Mouse (Mus musculus) kidney, embryonic 15.5 days (tissue): ENCODE measurements at regions not wholly inside any gene's neighbourhood (a gene's known extent, or its start where the extent isn't known, plus 50 kb on each side); places are given as distances from the start of the nearest gene placed in this dataset.
"Not testable (repeated sequence)": the region's sequence is repeated elsewhere in the genome, so short reads cannot be mapped to it uniquely, and the experiment has no call there.

Experiments used
- ATAC-seq: fragments of 200-750 bp; cut with Nextera tagmentation; replicated peaks from 2 replicates; pipeline ENCODE4 v1.8.0; 2017; ENCODE audit warnings: moderate TSS enrichment; ENCODE audit not compliant: low FRiP score
- H3K27ac ChIP-seq: fragments of 300-500 bp; sonication (generic); 2 replicates; pipeline ENCODE4 v1.5.1; 2015; ENCODE audit warnings: mild to moderate bottlenecking, inconsistent platforms
- H3K27me3 ChIP-seq: fragments of 300-500 bp; sonication (generic); 2 replicates; pipeline ENCODE4 v1.6.1; 2015; ENCODE audit warnings: inconsistent platforms
- H3K36me3 ChIP-seq: fragments of 300-500 bp; sonication (generic); 2 replicates; pipeline ENCODE4 v1.6.1; 2015; ENCODE audit warnings: inconsistent platforms
- H3K4me1 ChIP-seq: fragments of 300-500 bp; sonication (generic); 2 replicates; pipeline ENCODE4 v1.6.1; 2015; ENCODE audit warnings: inconsistent platforms
- H3K4me2 ChIP-seq: fragments of 300-500 bp; sonication (generic); 2 replicates; pipeline ENCODE4 v1.6.1; 2015; ENCODE audit warnings: moderate library complexity, mild to moderate bottlenecking, inconsistent platforms
- H3K4me3 ChIP-seq: fragments of 300-500 bp; sonication (generic); replicated peaks from 2 replicates; pipeline ENCODE4 v1.5.1; 2015; ENCODE audit warnings: mild to moderate bottlenecking, inconsistent platforms
- H3K9ac ChIP-seq: fragments of 300-500 bp; sonication (generic); 2 replicates; pipeline ENCODE4 v1.6.1; 2015; ENCODE audit warnings: mild to moderate bottlenecking, inconsistent platforms
- H3K9me3 ChIP-seq: fragments of 300-500 bp; sonication (generic); replicated peaks from 2 replicates; pipeline ENCODE4 v1.6.1; 2016; ENCODE audit warnings: inconsistent platforms
- WGBS: fragments of 180-500 bp; shearing (Covaris S2); methylation state at CpG from one replicate; pipeline ENCODE4 v1.1.7; 2015; ENCODE audit warnings: mixed read lengths; 5-methylcytosine and 5-hydroxymethylcytosine counted together

DNA sequence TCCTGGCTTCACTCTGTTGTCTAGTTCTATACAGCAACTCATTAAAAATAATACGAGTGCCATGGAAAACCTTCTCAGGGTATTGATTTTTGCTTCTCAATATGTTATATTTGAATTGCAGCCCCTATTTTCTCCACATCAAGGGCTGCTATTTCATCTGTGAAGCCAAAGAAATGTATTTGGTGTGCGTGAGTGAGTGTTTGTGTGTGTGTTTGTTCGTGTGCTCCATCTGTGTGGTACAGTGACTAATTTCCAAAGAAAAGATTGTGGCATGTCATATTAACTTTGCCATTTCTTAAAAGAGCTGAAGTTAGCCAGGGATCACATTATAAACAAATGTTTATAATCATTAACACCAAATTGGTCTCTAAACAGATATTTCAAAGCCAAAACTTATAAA is 493.1 kb downstream of the Hace1 start:
- no peaks in the 10 kb centered on the region for H3K4me1 ChIP-seq
- no peak overlapping the region for H3K4me2 ChIP-seq
- H3K27ac ChIP-seq, result no peak overlapping the region
- H3K27me3 ChIP-seq, result no peaks in the 10 kb centered on the region
- H3K9ac ChIP-seq, result no peak overlapping the region
- WGBS, result 91% methylated on average over 3 of the region's 3 CpGs
- no peaks in the 10 kb centered on the region for H3K9me3 ChIP-seq
- H3K4me3 ChIP-seq, result no peak overlapping the region
- no peak for ATAC-seq
- H3K36me3 ChIP-seq, result no peaks in the 10 kb centered on the region

DNA sequence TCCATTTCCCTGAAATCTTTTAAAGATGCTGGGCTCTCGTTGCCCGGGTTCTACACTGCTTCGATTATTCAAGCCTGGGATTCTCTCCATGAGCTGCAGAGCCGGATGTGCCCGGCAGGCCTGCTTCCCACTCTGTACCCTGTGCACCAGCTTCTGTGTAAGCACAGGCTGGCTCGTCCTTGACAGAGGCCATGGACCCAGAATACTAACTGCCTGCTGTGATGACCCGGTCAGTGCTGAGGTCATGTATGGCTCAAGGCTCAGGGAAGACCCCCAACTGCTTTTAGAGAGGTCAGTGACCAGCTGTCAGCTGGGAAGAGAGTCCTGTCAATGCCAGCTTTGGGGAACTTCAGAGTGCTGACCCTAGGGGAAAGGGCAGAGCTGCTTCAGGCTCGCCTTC is 493.6 kb downstream of the Hace1 start:
- ATAC-seq, result no peak
- Histone ChIP-seq H3K9me3 (no peaks in the 10 kb centered on the region), H3K4me3 (no peak overlapping the region), H3K4me2 (no peak overlapping the region), H3K4me1 (no peaks in the 10 kb centered on the region), H3K27me3 (no peaks in the 10 kb centered on the region), H3K9ac (no peak overlapping the region), H3K27ac (no peak overlapping the region), H3K36me3 (no peaks in the 10 kb centered on the region)
- 60% methylated on average over 8 of the region's 8 CpGs for WGBS

DNA sequence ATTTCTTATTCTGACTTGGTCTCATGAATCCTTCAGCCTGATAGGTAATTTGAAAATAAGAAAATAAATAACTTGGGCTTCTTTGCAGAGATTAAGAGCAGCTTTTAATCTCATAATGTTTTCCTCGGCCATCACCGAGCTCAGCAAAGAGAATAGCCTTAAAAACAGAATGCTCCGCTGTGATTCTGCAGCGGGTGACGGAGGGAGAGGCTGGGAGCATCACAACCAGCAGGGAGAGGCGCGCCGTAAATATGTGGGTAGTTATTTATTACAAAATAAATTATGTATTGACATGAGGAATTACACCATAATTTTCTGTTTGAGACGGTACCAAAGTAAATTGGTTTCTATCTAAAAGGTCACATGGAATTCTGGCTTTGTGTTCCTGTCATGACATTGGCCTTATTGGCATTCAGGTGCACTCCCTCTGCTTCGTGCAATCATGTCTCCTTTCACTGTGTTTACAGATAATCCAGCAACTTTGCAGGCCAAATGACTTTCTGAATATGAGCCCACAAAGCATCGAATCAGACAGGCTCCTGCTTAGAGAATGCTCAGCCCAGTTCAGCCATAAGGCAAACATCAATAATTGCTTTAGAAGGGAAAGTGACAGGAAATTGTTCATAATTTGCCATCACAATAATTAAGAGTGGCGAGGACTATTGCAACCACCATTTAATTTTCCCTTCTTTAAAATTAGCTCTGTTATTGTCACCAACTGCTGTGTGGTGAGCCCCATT is 494.4 kb downstream of the Hace1 start:
- H3K4me3 ChIP-seq, result no peak overlapping the region

DNA sequence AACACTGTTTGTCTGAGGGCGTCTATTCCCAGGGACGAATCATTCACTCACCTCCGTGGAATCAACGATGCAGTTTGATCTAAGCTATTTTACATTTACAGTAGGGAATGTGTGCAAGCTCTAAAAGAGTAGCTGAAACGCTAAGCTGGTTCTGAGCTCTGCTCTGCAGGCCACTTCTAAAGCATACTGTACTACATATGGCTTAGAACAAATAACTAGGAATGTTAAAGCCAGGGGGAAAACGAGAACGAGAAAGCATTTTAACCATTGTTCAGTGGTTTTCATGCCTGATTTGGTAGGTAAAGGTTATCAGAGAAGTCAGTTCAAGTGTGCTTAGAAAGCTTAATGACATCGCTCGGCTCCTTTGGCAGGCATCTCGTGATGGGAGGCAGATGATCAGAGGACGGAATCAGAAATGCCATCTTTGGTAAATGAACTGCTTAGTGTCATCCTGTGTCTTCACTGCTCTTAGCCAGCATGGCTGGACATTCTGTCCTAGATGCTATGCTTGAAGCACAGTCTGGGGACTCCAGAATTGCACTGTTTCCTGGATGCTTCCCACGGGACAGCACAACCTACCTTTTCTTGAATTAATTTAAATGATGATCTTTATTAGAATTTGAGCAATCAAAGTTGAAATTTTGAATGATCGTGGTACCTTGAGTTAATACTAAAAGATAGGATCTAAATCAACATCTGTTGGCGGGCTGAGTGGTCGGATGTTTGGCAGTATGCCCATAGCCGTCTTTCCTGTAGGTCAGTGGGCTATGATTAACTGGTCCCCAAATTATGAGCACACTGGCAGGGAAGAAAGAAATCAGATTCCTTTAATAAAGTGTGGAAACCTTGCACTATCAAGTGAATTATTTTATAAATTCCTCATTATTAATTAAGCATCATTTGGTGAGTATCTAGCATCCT is 495.2 kb downstream of the Hace1 start:
- H3K4me2 ChIP-seq, result no peak overlapping the region
- WGBS, result 67% methylated on average over 16 of the region's 16 CpGs
- no peak for ATAC-seq

More for the DNA sequence above, 494.4 kb downstream of the Hace1 start:
- Histone ChIP-seq H3K27me3 (no peaks in the 10 kb centered on the region), H3K4me2 (no peak overlapping the region), H3K9me3 (no peaks in the 10 kb centered on the region), H3K36me3 (no peaks in the 10 kb centered on the region), H3K27ac (no peak overlapping the region), H3K9ac (no peak overlapping the region), H3K4me1 (no peaks in the 10 kb centered on the region)
- WGBS, result 83% methylated on average over 12 of the region's 12 CpGs
- ATAC-seq, result no peak

DNA sequence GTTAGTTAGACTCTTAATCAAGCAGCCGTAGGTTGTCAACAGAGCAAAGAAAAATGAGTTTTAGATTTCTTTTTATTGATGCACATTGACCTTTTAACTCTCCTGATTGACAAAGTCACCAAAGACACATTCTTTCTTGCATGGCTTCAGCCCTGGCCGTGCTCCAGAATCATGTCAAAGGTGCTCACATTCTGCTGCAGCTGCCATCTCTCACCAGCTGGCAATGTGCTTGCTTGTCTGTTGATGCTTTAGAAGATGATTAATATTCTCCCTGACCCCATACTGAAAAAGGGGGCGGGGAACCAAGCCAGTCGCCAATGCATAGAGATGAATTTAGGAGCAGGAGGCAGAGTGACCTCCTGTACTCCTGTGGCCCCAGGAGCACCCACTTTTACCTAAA is 510.1 kb downstream of the Hace1 start:
- ATAC-seq, result no peak

More for the DNA sequence above, 495.2 kb downstream of the Hace1 start:
- no peak overlapping the region for H3K27ac ChIP-seq
- no peaks in the 10 kb centered on the region for H3K4me1 ChIP-seq
- no peak overlapping the region for H3K9ac ChIP-seq
- H3K27me3 ChIP-seq, result no peaks in the 10 kb centered on the region
- no peaks in the 10 kb centered on the region for H3K9me3 ChIP-seq
- H3K36me3 ChIP-seq, result no peaks in the 10 kb centered on the region
- H3K4me3 ChIP-seq, result no peak overlapping the region

DNA sequence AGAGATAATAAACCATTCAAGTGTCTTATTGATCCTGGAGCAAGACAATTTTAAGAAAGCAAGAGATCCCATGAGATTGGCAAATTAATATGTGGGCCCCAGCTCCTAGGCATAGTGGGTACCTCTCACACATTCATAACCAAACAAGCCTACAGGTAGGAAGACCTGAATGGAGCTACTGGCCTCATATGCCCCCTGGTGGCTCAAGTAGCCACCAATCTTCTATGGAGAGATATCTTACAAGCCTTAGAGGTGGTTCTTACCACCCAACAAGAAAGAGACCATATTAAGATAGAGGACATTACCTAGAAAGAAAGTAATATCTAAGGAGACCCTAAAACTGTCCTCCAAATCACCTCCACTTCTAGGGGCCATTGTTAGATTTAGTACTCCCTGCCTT is 523.2 kb downstream of the Hace1 start:
- Histone ChIP-seq H3K9me3 (no peaks in the 10 kb centered on the region), H3K36me3 (no peaks in the 10 kb centered on the region), H3K27me3 (no peaks in the 10 kb centered on the region), H3K4me2 (no peak overlapping the region), H3K4me1 (no peaks in the 10 kb centered on the region), H3K27ac (no peak overlapping the region), H3K4me3 (no peak overlapping the region), H3K9ac (no peak overlapping the region)
- ATAC-seq, result no peak

More for the DNA sequence above, 510.1 kb downstream of the Hace1 start:
- Histone ChIP-seq H3K36me3 (no peaks in the 10 kb centered on the region), H3K9ac (no peak overlapping the region), H3K4me2 (no peak overlapping the region), H3K27me3 (no peaks in the 10 kb centered on the region), H3K4me1 (no peaks in the 10 kb centered on the region), H3K4me3 (no peak overlapping the region), H3K9me3 (no peaks in the 10 kb centered on the region), H3K27ac (no peak overlapping the region)
- WGBS, result 48% methylated on average over 4 of the region's 4 CpGs

DNA sequence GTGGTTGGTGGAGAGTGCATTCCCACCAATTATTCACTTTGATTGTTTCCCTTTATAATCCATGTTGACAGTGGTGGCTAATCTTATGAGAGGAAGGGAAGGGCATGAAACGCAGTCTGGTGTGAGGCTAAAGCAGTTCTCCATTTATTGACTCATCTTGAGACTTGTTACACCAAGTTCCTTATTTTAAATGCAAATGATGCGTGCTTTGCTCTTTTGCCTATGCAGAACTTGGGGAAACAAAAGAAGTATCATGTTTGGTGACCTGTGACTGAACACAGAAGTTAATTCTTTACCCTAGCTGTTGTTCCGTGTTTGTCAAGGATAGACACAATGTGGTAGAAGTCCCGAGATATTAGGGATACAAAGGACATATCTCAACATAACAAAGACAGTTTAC is 531.2 kb downstream of the Hace1 start:
- Histone ChIP-seq H3K27me3 (no peaks in the 10 kb centered on the region), H3K4me2 (no peak overlapping the region), H3K36me3 (no peaks in the 10 kb centered on the region), H3K4me3 (no peak overlapping the region), H3K9ac (no peak overlapping the region), H3K9me3 (no peaks in the 10 kb centered on the region), H3K4me1 (no peaks in the 10 kb centered on the region), H3K27ac (no peak overlapping the region)
- WGBS, result 75% methylated on average over 4 of the region's 4 CpGs
- no peak for ATAC-seq

DNA sequence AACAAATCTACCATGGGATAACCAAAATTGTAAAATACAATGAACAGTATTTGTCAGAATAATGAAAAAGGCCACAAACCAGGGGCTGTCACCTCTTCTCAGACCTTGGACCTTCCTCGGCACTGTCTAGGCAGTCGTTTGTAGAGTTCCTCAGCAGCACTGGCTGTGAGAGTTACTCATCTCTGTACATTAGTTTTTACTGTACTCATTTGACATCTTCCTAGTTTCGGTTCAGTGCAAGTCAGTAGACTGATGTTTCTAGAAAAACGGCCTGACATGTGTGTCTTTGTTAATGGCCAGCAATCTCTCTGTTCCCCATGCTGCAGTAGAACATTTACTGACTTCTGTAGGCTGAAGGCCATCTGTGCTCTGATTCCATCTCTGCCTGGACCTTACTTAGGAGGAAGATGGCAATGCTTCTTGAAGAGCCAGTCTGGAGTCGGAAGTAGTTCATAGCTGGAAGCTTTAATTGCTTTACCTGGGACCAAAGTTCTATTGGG is 537.1 kb downstream of the Hace1 start:
- no peak overlapping the region for H3K4me3 ChIP-seq
- no peak for ATAC-seq
- H3K36me3 ChIP-seq, result no peaks in the 10 kb centered on the region
- no peaks in the 10 kb centered on the region for H3K27me3 ChIP-seq
- H3K9me3 ChIP-seq, result no peaks in the 10 kb centered on the region
- H3K27ac ChIP-seq, result no peak overlapping the region
- H3K4me2 ChIP-seq, result no peak overlapping the region
- WGBS, result 86% methylated on average over 5 of the region's 5 CpGs
- H3K4me1 ChIP-seq, result no peaks in the 10 kb centered on the region
- no peak overlapping the region for H3K9ac ChIP-seq

DNA sequence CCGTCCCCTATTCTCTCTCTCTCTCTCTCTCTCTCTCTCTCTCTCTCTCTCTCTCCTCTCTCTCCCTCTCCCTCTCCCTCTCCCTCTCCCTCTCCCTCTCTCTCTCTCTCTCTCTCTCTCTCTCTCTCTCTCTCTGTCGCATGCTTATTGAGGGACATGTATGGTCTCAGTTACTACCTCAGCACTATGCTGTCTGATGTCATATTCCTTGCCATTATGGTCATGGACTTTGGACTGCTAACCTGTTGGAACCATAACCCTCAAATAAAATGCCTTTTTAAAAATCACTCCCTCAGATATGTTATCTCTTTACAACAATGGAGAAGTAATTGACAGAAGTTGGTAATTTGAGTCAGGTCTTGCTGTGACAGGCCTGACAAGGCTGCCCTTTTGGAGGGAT is 544.8 kb downstream of the Hace1 start:
- not testable (repeated sequence) for H3K36me3 ChIP-seq, H3K4me3 ChIP-seq, H3K9ac ChIP-seq, H3K9me3 ChIP-seq, H3K27ac ChIP-seq, H3K4me2 ChIP-seq, H3K4me1 ChIP-seq, H3K27me3 ChIP-seq, ATAC-seq
- 83% methylated on average over 2 of the region's 2 CpGs for WGBS

DNA sequence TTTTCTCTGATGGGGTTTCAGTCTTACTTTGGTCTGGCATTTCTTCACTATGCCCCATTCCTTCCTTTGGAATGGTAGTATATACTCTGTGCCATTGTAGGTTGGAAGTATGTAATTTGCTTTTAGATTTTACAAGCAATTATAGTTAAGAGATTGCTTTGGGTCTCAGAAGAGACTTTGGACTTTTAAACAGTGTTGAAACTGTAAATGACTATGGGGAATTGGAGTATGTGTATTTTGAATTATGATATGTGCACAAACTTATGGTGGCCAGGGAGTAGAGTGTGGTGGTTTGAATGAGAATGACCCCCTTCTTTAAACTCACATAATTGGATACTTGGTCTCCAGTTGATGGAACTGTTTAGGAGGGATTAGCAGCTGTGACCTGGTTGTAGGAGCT is 546.2 kb downstream of the Hace1 start:
- no peaks in the 10 kb centered on the region for H3K27me3 ChIP-seq
- no peak for ATAC-seq
- H3K9me3 ChIP-seq, result no peaks in the 10 kb centered on the region
- H3K9ac ChIP-seq, result no peak overlapping the region
- H3K4me1 ChIP-seq, result no peaks in the 10 kb centered on the region
- no peak overlapping the region for H3K4me2 ChIP-seq
- H3K4me3 ChIP-seq, result no peak overlapping the region
- H3K27ac ChIP-seq, result no peak overlapping the region
- no peaks in the 10 kb centered on the region for H3K36me3 ChIP-seq

DNA sequence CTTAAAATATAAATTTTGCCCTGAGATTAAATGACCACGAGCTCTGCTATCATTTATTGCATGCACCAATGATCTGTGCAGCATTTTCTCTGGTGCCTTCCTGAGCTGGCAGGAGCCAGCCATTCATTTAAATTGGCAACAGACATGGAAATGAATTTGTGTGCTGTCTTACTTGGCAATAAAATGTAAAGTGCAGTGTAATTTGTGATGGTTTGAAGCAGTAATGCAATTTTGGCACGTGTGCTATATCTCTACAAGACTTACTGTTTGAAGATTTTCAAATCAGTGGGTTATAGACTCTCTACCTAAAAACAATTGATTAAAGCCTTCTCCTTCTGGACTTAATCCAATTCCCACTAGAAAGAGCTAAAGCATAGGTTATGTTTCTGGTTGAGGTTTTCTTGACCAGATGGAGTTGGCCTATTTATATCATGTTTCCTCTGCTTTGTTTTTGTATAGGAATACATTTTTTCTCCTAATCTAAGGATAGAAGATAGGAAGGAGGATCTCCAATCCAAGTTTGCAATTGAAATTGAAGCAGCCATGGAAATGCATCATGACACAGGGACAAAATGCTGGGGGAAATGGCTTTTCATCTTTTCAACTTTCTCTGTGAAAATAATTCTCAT is 557.6 kb downstream of the Hace1 start:
- H3K4me2 ChIP-seq, result no peak overlapping the region
- no peaks in the 10 kb centered on the region for H3K27me3 ChIP-seq
- no peaks in the 10 kb centered on the region for H3K9me3 ChIP-seq
- WGBS, result 54% methylated on average over 2 of the region's 2 CpGs
- H3K4me3 ChIP-seq, result no peak overlapping the region
- no peak overlapping the region for H3K27ac ChIP-seq
- ATAC-seq, result no peak
- H3K9ac ChIP-seq, result no peak overlapping the region
- no peaks in the 10 kb centered on the region for H3K4me1 ChIP-seq
- no peaks in the 10 kb centered on the region for H3K36me3 ChIP-seq

DNA sequence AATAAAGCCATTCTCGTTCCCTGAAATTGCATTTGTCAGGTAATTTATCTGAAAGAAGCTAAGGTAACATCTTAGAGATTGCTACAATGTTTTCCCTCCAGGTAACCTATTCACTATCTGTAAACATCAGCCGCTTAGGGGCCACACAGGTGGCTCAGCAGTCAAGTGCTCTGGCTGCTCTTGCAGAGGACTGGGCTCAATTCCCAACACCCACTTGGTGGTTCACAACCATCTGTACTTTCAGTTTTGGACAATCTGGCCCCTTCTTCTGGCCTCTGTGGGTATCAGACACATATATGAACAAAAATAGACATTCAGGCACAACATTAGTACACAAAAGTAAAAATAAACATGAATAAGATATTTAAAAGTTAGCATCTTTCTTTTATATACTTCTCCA is 596.4 kb downstream of the Hace1 start:
- WGBS, result 69% methylated on average over 2 of the region's 2 CpGs
- Histone ChIP-seq H3K4me1 (no peaks in the 10 kb centered on the region), H3K4me3 (no peak overlapping the region), H3K4me2 (no peak overlapping the region), H3K9ac (no peak overlapping the region), H3K27me3 (no peaks in the 10 kb centered on the region), H3K9me3 (no peaks in the 10 kb centered on the region), H3K27ac (no peak overlapping the region), H3K36me3 (no peaks in the 10 kb centered on the region)
- ATAC-seq, result no peak
